Mouse (Mus musculus): ENCODE results near the gene Cetn4.

The Cetn4 gene

DNA sequence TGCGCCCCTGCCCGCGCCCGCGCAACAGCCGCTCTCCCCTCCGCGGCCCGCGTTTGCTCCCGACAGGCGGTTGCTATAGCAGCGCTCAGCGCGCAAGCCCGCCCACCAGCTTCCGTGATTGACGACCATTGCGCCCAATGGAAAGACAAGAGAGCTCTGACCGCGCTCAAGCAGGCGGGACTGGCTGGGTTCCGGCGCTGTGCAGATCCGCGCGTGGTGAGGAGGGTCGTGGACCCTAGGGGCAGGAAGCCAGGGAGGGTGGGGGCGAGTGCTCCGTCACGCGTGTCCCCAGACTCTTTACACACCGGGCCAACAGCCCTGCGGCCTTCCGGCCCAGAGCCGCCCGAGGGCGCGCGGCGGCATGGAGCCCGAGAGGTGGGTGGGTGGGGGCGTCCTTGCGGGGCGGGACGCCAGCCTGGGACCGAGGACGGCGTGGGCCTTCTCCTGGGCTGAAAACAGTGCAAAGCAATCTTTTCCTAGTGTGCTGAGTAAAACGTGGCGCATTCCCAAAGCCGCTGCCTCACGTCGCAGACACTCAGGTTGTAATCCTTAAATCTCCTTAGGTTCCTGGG lies at the start of gene Cetn4, which contains the start of gene Bbs12:
TSS of gene Cetn4 (minus strand) at position 339 of the 572 bp plus-strand sequence.
TSS of gene Bbs12 (plus strand) at position 185 of the 572 bp plus-strand sequence.
- peak; percentile 93 for DNase-seq (ENCODE audit: low spot score)

DNA sequence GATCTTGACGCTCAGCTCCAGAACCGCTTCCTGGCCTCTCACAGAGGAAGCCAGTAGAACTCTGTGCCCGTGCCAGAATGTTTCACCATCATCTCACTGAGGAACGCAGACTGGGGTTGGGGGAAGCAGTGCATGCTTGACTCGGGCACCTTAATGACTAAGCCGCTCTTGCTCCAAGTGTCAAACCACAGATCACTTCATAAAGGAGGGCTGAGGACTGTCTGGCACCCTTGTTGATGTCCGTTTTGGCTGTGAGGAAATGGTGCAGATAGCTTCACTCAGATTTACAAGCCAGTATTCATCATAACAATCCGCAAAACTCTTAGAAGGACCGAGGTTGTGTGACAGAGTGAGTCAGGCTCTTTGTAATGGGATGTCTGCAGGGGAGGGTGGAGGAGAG lies 48.2 kb upstream of the Cetn4 start:
- no peak for DNase-seq (ENCODE audit: low spot score)

DNA sequence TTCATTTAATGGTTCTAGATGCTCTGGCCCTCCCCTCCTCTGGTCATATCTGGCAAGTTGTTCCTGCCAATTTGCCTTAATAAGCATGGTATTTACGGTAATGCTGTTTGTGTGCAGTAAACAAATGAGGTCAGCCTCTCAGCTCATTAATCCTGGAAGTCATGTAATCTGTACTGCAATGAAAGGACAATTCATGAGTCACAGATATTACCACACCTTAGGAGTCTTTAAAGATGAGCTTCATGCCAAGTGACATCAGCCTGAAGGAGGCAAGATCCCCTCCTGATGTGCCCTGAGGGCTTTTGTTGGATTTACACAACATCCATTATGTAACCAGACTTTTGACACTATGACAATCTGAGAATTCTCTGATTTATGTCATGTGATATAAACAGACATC lies 42.2 kb upstream of the Cetn4 start:
- no peak for DNase-seq (ENCODE audit: low spot score)

DNA sequence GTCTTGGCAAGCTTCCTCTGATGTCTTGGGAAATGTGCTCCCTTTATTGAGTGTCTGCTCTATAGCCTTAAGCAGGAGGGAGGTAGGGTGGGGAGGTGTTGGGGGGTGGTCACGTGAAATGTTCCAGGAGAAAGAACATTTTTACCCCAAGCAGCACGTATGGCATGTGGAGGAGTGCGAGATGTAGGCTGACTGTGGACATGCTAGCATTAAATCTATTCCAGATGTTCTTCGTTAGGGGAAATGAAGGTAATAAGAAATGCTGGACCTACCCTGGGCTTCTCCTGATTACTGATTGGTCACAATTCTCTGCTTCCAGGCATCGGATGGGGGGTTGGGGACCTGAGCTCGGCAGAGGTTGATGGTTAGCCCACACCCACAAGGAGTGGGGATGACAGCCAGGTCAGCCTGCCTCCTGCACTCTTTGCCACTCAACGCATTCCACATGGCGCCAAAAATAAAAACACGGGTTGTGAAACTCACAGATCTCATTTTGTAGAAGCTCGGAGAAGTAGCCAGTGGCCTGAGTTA lies 41.5 kb upstream of the Cetn4 start:
- no peak for DNase-seq (ENCODE audit: low spot score)

DNA sequence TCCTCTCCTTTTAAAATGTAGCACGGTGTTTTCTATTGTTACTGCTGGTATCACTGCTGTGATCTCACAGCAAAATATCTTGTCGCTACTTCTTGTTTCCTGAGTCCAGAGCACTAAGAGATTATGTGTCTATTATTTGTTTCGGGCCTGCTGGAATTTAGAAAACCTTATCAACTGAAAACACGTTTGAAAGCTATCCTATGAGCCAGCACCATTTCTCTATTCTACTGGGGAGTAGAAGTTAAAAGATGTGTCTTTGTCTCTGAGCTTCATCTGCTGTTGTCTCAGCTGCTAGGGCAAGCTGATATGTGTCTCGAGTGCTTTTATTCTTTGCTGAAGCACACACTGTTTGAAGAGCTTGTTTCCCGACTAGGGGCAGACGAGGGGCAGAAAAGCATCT lies 37.9 kb upstream of the Cetn4 start:
- DNase-seq (ENCODE audit: low spot score), result no peak

DNA sequence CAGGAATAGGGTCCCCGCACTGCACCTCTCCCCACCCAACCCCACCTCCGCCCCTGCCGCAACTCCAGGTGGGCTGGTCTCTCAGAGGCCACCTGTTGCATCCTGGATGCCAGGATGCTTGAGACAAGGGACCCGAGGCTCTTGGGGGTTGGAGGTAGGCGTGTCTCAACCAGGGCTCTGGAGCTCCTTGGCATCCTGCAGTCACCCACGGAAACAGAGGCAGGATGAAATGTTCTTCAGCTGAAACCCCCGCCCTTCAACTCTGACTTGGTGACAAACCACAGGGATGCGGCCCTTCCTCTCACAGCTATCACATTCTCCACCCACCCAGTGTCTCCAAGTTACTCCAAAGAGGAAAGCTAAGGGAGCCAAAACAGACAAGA lies 36.6 kb upstream of the Cetn4 start:
- no peak for DNase-seq (ENCODE audit: low spot score)

DNA sequence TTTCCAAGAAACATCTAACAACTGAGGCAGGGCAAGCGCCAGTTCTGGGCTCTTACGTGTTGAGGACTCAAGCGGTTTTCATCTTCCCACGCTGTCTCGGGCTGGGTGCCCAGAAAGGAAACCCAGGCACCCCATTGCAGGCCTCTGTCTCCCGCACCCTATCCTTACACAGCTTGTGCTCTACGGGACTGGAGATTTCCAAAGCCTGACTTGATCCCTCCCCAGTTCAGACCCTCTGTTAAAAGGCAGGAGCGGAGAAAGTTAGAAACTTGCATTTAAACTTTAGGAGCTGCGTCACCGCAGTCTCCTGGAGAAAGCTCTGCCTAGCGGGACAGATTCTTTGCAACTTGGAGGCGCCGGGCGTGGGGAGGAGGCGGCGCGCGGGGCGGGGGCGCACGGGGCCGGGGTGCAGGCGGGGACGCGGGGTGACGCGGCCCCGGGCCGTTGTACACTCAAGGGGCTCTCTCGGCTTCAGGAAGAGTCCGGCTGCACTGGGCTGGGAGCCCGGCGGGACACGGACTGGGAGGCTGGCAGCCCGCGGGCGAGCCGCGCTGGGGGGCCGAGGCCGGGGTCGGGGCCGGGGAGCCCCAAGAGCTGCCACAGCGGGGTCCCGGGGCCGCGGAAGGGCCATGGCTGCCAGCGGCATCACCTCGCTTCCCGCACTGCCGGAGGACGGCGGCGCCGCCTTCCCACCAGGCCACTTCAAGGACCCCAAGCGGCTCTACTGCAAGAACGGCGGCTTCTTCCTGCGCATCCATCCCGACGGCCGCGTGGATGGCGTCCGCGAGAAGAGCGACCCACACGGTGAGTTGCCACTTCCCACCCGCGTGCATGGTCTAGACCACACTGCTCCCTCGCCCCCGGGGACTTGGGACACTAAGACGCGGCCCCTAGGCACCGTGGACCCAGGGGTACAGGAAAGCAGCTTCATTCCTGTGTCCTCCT lies 36.0 kb upstream of the Cetn4 start, which contains the start of gene Fgf2:
TSS of gene Fgf2 (plus strand) at position 126 of the 945 bp plus-strand sequence.
- no peak for DNase-seq (ENCODE audit: low spot score)

DNA sequence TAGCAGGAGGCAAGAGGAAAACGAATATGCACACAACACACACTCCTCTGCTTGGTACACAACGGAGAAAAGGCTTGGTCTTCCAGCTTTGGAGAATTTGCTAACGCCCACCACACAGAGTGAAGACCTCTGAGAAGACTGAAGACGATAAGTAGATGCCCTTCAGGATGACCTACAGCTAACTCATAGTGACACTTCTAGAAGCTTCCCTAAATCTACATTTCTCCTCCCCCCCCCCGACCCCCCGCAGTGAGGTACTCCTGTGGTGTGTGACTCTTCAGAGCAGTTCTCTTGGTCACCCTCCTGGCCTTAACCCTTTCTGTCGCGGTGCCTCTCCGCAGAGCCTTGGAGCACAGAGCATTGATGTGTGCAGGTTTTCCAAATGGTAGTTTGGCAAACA lies 35.2 kb upstream of the Cetn4 start:
- no peak for DNase-seq (ENCODE audit: low spot score)

DNA sequence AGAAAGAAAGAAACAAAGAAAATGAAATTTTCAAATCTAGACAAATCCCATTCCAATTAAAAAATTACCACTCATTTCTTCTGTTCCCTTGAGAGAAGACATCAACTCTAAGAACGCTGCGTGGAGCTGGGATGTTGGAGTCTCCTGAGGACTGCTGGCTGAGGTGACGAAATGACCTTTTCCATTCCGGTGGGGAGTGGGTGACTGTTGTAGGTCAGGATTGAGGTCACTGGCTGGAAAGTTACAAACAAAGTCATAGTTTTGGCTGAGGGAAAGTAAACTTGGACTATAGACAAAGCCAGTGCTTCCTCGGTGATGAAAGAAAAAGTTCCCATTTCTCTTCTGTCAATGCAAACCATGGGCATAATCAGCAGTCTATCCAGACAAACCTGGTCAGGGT lies 30.3 kb upstream of the Cetn4 start:
- DNase-seq (ENCODE audit: low spot score), result no peak

DNA sequence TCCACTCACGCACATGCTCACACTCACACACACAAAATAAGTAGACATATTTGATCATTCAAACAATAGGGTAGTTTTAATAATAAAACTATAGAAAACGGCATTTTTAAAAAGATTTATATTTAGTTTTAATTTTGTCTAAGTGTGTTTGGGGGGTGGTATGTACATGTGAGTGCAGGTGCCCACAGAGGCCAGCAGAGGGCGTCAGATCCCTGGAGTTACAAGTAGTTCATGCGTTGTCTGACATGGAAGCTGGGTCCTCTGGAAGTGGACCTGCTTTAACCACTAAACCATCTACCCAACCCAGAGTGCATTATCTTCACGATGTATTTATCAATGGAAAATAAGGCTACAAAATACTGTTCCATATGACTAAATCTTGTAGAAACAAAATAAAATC lies 28.6 kb upstream of the Cetn4 start:
- no peak for DNase-seq (ENCODE audit: low spot score)

DNA sequence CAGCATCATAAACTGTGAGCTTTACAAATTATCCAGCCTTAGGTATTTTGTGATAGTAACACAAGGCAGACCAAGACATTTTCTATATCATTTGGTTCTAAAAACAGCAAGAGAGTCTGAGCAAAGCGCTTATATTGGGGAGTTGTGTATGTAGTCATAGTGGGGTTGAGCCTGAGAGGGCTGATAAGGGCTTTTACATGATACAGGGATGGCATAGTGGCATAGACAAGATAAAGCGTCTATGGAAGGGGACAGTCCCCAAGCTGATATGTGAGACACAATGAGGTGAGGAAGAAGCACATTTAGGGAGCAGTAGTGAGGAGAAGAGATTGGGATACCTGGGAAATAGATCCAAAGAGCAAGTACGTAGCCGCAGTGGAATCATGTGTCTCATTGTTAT lies 21.5 kb upstream of the Cetn4 start:
- DNase-seq (ENCODE audit: low spot score), result no peak

DNA sequence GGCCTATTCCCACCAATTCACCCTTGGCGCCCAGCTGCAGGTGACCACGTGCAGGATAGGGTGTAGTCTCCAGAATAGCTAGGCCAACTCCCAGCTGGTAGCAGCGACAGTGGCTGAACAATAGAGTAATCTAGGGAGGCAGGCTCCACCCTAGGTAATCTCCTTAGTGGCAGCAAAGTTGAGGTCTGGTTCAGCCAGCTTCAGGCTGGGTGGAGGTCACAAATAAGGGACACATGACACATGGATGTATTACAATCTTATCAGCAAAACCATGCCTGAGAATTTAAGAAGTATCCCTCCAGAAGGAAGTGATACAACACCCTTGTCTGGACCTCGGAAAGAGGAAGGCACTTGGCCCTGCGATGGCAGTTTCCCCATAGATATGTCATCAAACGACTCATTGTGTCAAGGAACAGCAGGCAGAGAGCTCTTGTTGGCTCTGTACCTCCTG lies 19.5 kb upstream of the Cetn4 start:
- no peak for DNase-seq (ENCODE audit: low spot score)

DNA sequence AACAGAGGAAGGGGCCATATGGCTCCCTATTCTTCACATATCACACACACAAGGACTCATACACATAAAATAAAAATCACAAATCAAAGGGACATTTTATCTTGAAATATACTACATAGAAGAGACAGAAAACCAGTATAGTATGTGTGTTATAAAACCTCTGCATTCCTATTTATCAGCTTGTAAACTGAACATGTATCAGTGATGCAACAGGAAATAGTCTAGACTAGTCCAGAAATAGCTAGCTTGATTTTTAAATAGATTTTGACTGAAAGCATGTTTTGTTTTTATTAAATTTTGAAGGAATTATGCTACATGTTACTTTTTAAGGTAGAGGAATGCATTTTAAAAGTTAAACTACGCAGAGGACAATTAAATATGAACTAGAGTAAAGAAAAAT lies 17.5 kb upstream of the Cetn4 start:
- DNase-seq (ENCODE audit: low spot score), result no peak

DNA sequence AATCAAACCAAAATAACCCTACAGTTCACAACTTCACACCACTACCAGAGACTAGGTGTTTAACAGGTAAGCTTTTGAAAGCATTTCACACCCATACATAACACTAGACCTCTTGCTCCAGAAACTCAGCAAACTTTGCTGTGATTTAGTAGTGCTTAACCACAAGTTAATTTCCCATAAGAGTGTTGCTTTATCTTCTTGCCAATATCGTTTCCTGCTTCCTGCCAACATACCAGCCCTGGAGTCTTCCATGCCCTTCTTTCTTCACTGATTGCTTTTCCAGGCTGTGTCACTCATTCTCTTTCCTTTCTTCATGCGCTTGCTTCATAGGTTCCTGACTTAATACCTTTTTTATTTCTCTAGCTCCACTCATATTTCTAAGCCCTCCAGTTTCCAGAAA lies 16.0 kb upstream of the Cetn4 start:
- no peak for DNase-seq (ENCODE audit: low spot score)

DNA sequence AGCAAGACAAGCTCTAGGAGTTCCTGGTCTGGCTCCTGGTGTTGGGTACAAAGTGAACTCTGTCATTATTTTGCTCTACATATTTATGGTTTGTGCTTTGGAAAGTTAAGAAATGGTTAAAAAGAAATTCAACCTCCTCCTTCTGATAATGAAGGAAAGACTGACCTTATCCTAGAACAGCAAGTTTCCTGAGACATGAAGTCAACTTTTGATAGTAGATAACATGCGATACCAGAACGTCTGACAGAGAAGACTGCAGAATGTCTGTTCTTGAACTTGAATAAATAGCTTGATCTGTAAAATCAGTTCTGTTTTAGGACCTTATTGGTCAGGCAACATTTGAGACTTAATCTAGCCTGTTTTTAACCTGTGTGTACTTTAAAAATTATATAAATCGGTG lies 14.1 kb upstream of the Cetn4 start:
- DNase-seq (ENCODE audit: low spot score), result no peak

DNA sequence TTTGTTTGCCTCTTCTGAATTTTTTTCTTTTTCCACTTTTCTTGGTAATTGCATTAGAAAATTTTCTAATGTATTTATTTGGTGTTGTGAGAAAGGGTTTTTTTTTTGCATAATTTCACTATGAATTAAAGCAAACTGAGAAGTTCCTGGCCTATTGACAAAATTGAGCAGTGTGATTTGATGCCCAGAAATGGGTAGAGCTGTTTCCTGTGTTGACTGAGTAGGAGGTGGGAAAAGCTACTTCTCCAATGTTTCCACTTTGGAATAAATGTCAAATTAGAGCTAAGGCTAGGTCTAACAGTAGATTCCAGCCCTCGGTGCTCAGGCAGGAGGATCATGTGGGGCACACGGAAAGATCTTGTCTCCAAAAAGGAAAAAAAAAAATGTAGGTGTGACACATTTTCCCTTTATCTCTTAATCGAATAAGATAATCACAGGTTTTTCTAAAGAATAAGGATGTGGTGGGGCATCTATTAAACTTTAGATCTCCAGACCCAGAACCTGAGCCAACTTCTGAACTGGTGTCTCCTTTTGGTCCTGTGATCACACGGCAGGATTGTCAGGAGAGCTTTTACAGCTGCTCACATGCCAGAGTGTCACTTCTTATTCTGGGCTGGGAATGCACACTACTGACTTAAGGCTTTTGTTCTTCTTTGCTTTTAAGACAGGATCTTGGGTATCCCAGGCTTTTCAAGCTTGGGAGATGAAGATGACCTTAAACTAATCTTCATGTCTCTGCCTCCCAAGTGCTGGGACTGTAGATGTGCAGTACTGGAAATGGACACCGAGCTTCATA lies 13.0 kb upstream of the Cetn4 start:
- no peak for DNase-seq (ENCODE audit: low spot score)

DNA sequence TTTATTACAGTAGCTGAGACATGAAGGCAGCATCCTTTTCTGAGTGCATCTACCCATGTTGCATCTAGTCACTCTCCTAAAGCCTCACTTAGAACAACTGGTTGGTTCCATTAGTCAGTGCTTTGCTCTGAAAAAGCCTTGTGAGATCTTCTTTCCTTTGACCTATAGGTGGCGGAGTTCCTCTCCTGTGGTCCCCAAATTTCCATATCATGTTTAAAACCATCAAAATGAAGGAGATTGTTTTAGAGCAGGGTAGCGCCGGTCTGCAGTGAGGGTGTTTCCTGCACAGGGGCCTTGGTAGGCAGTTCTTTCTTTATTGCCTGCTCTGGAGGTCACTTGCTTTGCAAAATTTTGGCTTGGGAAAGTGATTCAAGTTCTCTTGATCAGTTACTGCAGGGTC lies 11.8 kb upstream of the Cetn4 start:
- DNase-seq (ENCODE audit: low spot score), result no peak

DNA sequence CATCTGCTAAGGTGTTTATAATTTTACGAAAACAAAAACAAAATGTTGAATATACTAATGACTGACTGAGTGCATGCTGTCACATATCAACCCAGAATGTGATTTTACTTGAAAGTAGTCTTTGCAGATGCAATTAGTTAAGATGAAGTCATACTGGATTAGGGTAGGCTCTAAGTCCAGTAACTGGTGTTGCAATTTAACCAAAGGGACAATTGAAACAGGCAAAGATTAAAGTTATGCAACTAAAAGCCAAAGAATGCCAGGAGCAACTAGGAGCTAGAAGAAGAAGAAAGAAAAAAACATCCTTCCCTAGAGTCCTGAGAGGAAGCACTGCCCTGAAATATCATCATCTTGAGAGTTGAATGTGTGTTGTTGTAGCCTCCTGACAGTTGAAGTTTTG lies 3.7 kb upstream of the Cetn4 start:
- no peak for DNase-seq (ENCODE audit: low spot score)

DNA sequence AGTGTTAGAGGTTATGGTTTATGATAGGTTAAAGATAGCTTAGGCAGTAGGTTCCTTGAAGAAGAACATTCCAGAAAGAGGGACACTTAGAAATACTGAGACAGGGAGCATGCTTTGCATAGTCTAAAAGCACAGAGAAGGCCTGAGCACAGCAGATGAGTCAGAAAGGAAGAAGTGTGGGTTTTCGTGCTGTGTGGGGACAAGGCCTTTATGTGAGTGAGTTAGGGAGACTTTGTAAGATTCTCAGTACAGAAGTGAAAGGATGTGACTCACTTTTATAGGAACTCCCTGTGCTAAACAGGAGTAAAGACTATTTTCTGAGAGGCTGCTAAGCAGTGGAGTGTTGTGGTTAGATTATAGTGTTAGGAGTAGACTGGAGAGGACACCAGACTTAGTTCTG lies 863 bp upstream of the Cetn4 start:
- no peak for DNase-seq (ENCODE audit: low spot score)

DNA sequence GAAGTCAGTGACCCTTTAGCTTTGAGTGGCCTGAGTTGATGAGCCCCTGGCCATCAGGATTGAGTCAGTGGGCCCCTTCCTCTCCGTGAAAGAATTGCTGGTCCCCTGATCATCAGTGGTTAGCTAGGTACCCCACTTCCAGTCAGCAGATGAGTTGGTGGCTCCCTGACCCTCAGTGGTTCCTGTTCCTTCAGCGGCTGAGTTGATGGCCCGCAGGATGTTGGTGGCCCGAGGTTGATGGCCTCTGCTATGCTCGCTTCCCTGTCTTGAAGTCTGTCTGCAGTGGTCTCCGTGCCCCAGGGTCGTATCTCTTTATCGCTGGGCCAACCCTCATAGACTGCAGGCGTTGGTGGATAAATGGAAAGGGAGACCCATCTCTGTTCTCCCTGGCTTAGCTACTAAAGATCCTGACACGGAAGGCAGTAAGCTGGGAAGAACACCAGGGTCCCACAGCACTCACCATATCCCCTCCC lies 575 bp downstream of the Cetn4 start:
- DNase-seq (ENCODE audit: low spot score), result no peak

DNA sequence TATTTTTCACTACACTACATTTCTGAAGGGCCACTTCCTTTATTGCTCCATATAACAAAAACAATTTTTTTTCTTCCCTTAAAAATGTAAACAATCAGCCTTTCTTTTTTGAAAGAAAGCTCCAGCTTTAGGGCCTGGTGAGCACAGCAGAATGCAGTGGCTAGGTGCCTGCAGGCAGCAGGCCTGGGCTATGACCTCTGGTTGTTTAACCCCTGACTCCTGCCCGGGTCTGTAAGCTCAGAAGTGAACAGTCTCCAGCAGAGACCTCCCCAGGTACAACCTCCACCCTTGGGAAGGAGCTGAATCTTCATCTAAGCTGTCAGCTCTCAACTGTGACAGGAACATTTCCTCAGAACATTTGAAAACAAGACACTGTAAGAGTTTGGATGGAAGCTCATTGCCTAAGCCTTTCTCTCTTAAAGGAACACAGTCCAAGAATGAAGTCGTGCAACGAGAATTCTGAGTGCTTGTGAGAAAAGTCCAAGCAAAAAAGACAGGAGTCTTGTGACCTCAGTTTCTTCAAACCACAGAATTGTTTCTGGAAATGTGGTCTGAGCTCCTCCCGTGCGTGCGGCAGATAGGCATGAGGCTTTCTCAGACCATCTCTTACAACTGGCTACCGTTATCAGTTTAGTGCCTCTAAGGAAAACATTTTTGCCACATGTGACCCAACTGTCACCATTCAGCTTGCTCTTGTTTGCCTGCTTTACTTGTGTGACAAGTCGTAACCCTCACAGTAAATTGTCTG lies 8.9 kb downstream of the Cetn4 start:
- DNase-seq (ENCODE audit: low spot score), result no peak

DNA sequence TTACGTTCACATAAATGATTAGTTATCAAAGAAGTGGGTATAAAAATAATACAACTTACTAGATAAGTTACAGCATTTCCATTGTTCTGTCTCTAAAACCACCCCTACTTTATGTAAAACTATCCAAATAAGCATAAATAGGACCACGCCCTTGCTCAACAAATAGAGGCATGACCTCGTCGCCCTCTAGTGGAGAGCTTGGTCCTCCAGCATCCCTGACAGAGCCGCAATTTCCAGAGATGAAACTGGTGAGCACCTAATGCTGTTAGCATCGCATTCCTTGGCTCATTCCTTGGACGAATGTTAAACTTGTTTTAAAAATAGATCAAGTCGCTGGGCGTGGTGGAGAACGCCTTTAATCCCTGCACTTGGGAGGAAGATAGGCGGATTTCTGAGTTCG lies 9.8 kb downstream of the Cetn4 start:
- DNase-seq (ENCODE audit: low spot score), result no peak

Measured in urinary bladder, postnatal 10 days (tissue).